Mouse (Mus musculus): ENCODE measurements around the gene Col16a1.

The Col16a1 gene

DNA sequence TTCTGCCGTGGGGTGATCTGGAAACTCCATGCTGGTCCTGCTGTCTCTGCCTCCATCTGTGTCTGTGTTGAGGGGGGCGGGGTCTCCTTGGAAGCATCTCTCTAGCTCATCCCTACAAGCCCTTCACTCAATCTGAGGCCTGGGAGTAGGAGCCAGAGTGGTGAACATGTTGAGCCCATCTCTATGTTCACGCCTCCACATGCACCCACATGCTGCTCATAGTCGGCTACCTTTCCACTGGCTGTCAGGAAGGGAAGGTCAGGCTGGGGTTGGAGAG lies 501 bp downstream of the Col16a1 start:
- DNase-seq, result no peak

DNA sequence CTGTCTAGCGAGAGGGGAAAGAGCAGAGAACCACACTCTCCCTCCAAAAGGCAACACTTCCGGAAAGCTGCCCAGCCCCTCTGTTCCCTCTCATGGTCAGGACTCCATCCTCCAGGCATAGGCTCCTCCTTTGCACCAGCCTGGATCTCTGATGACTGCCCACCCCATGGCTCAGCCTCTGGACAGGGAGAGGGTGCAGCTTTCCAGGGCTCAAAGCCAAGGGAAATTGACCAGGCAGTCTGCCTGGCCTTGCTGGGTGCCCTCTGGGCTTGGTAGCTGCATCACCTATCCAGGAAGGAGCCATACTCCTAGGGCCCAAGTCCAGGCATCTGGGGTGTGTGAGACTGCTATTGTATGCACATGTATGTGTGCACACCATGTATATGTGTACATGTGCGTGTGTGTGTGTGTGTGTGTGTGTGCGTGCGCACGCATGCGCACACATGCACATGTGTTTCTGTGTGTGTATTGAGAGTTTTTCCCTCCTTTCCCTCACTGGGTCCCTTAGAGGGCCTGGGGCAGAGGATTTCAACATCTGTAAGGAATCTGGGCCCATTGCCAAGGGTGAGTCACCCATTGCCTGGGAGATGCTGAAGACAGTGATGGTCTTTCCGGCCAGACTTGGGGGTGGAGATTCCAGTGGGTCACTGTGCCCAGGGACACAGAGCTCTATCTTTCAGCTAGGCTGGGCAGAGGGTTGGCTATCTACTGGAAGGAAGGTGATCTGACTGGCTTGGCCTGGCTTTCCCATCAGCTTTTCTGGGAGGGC lies 2.6 kb downstream of the Col16a1 start:
- peak; percentile 41 for DNase-seq

DNA sequence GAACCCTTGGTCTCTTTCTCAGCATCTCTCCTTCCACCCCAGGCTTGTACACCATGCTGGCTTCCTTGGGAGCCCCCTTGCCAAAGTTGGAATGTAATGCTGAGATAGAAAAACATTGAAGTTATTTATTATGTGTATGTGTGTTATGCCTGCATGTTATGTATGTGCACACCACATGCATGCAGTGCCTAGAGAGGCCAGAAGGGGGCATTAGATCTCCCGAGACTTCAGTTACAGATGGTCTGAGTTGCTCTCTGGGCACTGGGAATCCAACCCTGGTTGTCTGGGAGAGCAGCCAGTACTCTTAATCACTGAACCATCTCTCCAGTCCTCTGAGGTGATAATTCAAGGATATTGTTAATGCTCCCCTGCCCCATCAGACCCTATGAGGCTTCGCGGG lies 4.6 kb downstream of the Col16a1 start:
- no peak for DNase-seq

DNA sequence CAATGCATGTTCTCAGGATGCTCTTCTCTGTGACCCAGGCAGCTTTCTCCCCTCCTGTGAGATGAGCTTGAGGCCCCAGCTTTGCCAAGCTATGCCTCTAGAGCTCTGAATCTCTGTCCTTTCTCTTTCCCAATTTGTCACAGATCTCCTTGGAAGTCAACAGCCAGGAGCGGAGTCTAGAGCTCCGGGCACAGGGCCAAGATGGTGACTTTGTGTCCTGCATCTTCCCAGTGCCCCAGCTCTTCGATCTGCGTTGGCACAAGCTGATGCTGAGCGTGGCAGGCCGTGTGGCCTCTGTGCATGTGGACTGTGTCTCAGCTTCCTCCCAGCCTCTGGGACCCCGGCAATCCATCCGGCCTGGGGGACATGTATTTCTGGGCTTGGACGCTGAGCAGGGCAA lies 5.5 kb downstream of the Col16a1 start:
- no peak for DNase-seq

DNA sequence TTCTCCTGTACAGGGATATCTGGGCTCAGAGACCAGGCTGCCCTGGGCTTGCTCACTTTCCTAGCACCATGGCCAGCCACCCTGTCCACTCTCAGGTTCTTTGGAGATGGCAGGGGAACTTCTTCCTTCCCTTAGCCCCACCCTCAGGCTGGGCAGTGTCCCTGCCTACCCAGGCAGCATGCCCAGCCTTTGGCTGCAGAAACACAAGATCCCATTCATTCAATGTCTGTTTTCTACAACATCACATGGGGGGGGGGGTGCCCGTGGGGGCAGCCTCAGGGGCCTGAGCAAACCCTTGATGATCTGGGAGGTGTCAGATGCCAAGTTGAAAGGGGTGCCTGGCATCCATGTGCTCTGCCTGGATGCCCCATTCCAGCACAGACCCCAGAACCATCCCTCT lies 7.1 kb downstream of the Col16a1 start:
- DNase-seq, result no peak

DNA sequence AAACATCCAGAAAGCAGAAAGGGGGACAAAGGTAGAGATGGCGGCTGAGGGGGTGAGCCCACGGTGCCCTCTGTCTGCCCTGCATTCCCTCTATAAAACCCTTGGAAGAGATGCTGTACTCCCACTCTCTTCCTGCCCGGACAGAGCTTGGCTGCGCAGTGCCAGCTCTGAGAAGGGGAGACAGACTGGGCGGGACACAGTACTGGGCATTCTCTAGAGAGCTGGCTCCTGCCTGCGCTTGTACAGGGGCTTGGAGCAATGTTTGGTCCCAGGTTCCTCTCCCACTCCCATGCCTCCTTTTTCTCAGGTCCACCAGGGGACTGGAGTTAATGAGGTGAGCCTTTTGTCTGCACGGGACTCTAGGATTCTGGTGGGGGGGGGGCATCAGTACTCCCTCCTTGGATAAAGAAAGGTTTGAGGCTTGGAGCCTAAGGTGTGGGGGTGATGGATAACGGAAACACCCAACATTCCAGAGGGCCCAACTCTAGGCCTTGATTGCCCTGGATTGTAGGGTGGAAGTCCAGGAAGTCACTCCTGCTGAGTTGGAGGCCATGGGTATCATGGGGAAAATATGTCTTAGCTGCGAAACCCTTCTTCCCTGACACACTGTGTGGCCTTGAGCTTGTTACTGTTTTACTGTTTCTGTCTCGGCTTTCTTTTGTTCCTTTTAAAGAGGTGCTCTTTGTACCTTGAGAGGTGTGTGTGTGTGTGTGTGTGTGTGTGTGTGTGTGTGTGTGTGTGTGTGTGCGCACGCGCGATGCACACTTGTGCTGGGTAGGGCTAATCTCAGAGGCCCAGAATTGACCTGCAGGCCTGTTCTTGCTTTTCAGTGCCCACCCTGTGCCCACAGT lies 7.7 kb downstream of the Col16a1 start:
- DNase-seq, result no peak

DNA sequence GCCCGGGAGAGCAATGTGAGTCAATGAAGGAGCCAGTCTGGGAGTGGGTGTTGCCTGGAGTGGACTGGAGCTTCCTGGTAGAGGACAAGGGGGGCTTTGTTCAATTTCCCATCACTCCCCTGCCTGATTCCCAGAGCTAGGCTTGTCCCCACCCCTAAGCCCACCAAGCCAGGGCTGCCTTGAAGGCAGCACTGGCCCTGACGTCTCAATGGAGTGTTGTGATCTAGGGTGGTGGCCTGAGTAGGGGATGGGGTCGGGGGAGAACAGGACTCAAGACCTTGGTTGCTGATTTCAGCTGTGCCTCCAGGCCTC lies 8.3 kb downstream of the Col16a1 start:
- no peak for DNase-seq

DNA sequence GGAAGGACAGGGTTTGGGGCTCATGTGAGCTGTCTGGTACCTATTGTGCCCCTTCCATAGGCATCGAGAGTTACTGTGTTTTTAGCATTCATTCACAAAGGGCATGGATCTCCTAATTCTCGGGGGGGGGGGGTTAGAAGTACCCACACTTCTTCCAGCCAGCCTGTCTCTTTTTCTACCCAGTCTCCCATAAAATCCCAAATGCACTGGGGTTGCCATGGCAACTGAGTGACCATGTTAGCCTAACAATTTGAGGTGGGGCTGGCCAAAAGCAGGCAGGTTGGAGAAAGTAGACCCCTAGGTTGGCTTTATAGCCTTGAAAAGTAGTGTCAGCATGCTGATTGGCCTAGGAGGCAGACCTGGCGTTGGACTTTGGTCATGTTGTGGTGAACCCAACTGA lies 8.8 kb downstream of the Col16a1 start:
- no peak for DNase-seq

DNA sequence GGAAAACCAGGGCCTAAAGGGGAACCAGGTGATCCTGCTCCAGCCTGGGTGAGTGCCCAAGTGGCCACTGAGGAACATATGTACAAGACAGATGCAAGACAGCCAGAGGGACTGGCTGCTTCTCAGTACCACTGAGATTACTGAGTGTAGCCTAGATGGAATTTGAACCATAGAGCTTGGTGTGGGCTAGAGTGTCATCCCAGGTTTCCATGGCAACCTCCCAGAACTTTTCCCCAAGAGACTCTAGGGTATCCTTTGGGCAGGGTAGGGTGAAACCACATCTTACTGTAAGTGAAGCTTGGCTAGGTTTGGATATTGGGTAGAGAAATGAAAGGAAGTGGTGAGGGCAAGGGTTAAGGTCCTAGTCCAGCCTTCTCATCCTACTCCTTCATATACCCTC lies 13.3 kb downstream of the Col16a1 start:
- DNase-seq, result no peak

DNA sequence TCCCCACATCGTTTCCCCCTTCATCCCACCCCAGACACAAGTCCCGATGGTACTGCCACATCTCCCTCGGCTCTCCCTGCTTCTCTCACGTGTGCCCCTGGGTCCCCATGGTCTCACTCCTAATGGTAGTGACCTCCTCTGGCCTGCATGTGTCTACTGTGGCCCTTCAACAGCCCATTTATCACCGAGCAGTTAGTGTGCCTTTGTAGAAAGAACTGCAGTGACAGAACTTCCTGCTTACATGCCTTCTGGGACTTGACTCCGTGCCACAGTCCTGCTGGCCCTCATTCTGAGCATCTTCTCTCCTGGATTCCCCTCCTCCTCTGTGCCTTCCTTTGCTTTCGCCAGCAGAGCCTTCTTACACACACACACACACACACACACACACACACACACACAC lies 15.6 kb downstream of the Col16a1 start:
- DNase-seq, result no peak

DNA sequence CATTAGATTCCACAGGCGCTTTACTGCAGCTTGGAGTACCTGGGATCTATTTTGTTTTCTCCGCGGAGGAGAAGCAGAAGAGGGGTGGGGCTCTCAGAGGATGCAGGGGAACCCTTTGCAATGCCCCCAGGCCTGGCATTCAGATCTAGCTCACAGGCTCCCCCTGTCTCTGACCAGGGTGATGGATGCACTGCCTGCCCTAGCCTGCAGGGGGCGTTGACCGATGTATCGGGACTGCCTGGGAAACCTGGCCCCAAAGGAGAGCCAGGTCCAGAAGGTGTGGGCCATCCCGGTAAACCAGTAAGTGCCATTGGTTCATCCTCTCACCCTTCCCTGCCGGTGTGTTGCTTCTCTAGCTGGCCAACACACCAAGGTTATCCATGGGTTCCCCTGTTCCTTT lies 19.2 kb downstream of the Col16a1 start:
- peak; percentile 41 for DNase-seq

DNA sequence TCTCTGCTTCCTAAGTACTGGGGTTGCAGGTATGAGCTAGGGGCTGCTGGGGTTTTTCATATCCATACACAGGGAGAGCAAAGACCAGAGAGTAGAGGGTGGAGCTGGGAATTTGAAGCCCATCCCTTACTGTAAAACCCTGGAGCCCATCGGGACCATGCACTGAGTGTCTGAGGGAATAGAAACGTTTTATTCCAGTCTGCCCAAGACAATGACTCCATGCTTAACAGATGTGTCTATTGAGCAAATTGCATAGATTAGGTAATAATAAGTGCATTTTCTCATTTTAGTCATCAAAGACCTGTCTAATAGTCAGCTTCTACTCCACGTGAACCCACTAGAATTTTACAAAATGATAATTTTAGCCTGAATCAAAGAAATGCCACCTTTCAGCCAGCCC lies 22.9 kb downstream of the Col16a1 start:
- no peak for DNase-seq

DNA sequence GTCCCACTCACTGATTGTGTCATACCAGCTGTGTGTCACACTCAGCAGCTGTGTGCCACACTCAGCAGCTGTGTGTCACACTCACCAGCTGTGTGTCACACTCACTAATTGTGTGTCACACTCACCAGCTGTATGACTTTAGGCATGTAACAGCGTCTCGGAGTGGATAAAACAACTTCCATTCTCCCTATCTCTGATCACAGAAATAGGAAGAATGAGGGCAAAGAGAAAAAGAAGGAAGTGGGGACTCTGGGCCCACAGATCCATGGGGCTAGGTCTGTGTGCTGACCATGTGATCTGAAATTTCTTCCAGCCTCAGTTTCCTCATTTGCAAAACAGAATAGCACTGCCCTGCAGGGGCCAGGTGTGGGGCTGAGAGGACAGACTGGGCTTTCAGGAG lies 24.1 kb downstream of the Col16a1 start:
- no peak for DNase-seq

DNA sequence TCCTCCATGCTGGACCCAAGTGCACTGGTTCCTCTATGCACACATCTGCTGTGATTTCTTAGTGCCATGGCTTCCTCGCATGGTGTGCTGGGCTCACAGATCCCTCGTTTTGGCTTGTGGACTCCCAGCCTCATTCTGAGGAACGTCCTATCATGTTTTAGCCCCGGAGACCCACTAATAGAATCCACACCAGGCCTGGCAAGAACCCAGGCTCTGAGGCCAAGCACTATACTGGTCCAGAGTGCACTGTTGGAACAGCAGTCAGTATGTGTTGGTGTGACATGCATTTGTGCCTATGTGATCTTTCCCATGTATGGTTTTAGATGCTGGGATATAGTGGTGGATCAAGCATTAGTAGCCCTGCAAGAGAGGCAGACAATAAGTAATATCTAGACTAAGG lies 25.7 kb downstream of the Col16a1 start:
- no peak for DNase-seq

DNA sequence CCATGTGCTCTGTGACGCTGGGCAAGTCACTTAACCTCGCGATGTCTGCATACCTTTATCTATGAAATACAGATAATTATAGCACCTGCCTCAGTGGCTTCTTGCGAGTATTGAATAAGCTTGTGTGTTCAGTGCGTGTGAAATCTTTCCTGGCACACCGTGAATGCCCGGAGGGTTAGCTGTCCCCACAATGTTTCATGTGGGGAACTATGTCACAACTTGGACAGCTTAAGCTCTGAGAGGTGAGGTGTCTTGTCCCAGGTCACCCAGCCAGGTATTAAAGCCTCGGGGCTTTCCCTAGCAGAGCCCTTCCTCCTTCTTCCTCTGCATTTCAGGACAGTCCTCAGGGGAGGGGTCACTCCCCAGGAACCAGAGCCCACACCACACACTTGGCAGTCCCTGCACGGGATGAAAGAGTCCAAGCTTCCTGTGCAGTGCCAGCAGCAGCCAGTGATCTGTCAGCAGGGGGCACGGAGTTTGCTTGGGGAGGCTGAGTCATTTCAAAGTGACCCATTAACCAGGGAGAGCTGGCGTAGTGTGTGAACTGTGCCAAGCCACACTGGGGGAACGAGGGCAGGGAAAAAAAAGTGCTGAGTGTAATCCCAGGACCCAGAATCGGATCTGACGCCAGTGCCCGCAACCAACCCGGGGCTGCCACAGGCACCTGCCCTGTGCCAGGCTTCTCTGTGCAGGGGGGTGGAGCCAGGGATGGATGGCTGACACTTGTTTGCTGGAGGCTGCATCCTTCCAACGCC lies 27.3 kb downstream of the Col16a1 start:
- peak; percentile 76 for DNase-seq

DNA sequence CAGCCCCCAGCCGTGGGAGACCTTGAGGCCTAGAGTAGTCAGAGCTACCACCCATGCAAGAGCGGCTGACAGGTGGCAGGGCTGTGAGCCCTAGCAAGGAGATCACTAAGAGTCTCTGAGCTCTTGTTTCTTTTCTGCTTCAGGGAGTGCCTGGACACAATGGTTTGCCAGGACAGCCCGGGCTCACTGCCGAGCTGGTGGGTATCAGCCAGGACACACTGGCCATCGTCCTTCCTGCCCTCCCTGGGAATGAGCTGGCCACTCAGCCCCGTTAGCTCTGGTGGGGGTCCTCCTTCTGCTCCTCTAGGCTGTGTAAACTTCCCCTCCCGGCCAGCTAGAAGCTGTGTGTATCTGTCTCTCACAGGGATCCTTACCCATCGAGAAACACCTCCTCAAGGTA lies 29.2 kb downstream of the Col16a1 start:
- DNase-seq, result no peak

DNA sequence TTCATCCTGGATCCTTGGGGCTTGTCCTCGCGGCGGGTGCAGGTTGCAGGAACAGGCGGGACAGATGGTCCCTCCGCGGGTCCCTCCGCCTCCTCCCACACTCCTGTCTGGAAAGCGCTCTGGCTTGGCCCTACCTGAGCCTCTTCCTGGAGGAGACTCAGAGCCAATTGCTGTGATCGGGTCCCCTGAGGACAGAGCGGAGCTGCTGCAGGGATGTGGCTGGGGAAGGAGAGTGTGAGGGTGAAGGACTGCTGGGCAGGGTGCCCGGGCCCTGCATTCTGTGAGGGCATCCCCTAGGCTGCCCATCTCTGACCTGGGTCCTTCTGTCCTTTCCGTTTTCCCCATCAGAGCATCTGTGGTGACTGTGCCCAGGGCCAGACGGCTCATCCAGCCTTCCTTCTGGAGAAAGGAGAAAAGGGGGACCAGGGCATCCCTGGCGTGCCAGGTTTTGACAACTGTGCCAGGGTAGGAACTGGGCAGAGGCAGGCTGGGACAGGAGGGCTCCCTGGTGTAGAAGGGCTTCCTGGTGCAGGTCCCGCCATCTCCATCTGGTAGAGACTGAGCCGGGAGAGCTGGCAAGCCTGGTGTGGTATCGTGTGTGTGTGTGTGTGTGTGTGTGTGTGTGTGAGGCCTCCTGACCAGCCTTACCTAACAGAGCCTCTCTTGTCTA lies 31.3 kb downstream of the Col16a1 start:
- DNase-seq, result no peak

DNA sequence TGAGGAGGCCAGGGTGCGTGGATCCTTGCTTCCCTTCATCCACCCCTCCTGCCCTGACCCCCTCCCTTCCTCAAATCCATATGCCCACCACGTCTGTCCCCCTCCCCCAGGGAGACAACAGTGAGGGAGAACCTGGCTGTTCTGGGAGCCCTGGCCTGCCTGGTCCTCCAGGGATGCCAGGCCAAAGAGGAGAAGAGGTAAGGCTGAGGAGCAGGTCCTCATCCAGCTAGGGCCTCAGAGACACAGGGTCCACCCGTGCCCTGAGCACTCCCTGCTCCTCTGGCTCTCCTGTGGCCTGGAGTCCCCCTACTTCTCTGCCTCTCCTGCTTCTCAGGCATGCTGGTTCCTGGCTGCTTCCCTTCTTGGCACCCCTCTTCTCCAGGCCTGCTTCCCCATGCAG lies 31.9 kb downstream of the Col16a1 start:
- no peak for DNase-seq

DNA sequence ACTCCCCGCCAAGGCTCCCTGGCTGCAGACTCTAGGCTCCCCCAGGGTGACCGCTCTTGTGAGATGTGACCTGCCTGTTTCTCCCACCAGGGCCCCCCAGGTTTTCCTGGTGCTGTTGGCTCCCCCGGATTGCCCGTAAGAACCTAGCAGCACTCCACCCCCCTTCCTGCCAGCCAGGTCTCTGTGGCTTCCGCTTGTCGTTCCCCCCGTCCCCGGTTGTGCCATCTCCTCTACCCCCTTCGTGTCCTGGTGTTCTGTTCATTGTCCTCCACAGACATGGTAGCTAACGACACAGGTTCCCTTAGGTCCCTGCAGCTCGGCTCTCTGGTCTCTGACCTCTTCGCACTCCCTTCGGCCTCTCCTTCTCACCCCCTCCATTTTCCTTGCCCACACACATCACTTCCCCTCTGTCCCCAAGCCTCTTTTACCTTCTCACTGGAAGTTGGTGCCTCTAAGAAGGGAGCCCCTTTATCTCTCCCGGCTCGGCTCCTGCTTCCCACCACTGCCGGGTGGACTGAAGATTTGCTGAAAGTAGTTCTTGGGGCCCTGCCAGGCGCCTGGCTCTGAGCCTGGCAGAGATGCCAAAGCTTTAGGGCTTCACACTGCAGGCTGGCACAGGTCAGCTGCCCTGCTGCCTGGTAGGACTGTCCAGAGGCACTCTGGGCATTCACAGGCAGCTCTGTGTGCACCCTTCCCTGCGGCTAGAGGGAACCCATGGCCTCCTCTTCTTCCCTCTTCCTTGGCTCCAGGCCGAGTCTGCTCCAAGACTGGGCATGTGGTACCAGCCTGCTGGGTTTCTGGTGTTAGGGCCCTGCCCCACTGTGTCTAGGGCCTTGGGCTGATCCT lies 33.9 kb downstream of the Col16a1 start:
- DNase-seq, result peak; percentile 86

DNA sequence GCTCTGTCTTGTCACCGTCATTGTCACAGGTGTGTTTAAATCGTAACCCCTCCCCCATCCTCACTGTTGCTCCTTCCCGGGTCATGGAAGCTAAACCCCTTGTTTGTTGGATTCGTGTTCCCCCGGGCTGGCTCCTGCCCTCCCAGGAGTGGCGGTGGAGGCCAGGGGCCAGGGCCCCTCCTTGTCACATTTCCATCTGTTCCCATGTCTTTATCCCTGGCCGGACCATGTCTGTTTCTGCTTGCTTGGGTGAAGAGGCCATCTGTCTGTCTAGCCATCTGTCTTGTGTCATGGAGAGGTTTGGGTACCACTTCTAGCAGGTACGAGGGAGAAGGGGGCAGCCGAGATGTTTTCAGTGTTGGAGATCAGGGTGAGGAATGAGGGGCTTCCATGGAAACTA lies 34.6 kb downstream of the Col16a1 start:
- DNase-seq, result no peak

DNA sequence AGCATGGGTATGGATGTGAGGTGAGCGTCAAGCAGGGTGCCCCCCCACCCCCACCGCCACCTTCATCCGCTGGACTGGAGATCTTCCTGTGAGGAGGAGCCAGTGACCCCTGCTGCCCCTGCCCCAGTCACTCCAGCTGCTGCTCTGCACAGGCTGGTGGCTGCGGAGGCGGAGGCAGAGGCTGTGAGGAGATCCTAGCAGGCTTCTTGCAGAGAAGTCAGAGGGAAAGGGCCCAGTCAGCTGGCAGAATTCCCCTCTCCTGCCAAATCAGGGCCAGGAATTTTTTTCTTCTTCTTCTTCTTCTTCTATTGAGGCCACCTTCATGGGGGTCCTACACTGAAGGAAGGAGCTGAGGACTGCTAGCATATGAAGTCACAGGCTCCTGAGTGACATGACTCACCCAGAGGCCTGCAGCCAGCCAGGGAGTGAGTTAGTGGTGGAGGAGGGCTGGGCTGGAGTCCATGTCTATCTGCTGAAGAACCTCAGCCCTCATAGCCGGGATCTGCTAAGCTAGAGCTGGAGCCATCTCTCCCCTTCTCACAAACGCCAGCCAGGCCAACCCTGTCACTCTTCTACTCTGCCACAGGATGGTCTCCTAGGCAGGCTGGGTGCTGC lies 36.8 kb downstream of the Col16a1 start:
- DNase-seq, result no peak

DNA sequence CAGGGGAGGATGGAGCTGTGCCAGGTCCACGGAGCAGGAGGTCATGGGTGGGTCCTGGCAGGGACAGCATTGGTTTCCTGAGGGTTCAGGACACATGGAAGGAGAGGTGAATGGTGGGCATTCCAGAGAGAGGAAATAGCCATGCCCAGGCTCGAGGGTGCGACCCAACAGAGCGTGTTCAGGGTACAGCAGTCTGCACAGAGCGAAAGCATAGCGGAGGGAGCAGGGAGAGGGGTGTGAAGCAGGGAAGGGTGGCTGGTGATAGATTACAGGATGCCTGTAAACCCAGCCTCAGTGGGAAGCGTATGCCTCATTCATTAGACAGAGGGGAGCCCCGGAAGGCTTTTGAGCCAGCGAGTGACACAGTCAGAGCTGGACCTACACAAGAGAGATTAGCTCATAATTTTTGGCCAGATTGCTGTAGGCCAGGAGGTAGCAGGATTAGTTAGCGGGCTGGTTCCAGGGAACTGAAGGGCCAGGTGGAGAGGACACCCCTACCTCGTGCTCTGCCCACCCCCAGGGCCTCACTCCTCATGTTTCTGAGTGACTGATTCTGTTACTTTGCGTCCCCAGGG lies 37.7 kb downstream of the Col16a1 start:
- DNase-seq, result no peak
